Mouse (Mus musculus) limb, embryonic 14.5 days (tissue): ENCODE results near the gene Med28. TPM values are rescaled to one million over a fixed set of nuclear protein-coding genes. Genes with fewer than 3 reads are reported as not detected.

Experiments
- ATAC-seq: fragments of 200-750 bp; cut with Nextera tagmentation; 2 replicates; pipeline ENCODE4 v1.8.0; 2017; ENCODE audit warnings: low read depth, moderate number of reproducible peaks, moderate TSS enrichment; ENCODE audit not compliant: low FRiP score
- DNase-seq: peaks from one replicate; pipeline ENCODE4 v3.0.0-alpha.2; 2015; ENCODE audit warnings: low spot score
- H3K27ac ChIP-seq: fragments of 300-500 bp; sonication (generic); replicated peaks from 2 replicates; pipeline ENCODE4 v1.5.1; 2014; ENCODE audit warnings: low read depth, mild to moderate bottlenecking, low read length, moderate library complexity, mixed read lengths
- H3K27me3 ChIP-seq: fragments of 300-500 bp; sonication (generic); 2 replicates; pipeline ENCODE4 v1.6.1; 2014; ENCODE audit warnings: low read length, mixed read lengths; ENCODE audit not compliant: control insufficient read depth, insufficient read depth
- H3K36me3 ChIP-seq: fragments of 300-500 bp; sonication (generic); 2 replicates; pipeline ENCODE4 v1.6.1; 2014; ENCODE audit warnings: mild to moderate bottlenecking, low read length, moderate library complexity, mixed read lengths; ENCODE audit not compliant: control insufficient read depth, insufficient read depth
- H3K4me1 ChIP-seq: fragments of 300-500 bp; sonication (generic); 2 replicates; pipeline ENCODE4 v1.6.1; 2014; ENCODE audit warnings: antibody characterized with exemption, low read length, mixed read lengths; ENCODE audit not compliant: control insufficient read depth, insufficient read depth
- H3K4me2 ChIP-seq: fragments of 300-500 bp; sonication (generic); replicated peaks from 2 replicates; pipeline ENCODE4 v1.6.1; 2014; ENCODE audit warnings: low read depth, mild to moderate bottlenecking, low read length, moderate library complexity; ENCODE audit not compliant: severe bottlenecking
- H3K4me3 ChIP-seq: fragments of 300-500 bp; sonication (generic); replicated peaks from 2 replicates; pipeline ENCODE4 v1.5.1; 2014; ENCODE audit warnings: low read length
- H3K9ac ChIP-seq: fragments of 300-500 bp; sonication (generic); 2 replicates; pipeline ENCODE4 v1.6.1; 2014; ENCODE audit warnings: mild to moderate bottlenecking, low read depth, low read length, moderate library complexity; ENCODE audit not compliant: severe bottlenecking
- H3K9me3 ChIP-seq: fragments of 300-500 bp; sonication (generic); 2 replicates; pipeline ENCODE4 v1.6.1; 2016; ENCODE audit warnings: low read length; ENCODE audit not compliant: control insufficient read depth
- POLR2A ChIP-seq: fragments of 200-500 bp; IDR thresholded peaks from 2 replicates; pipeline ENCODE4 v1.8.0; 2012; ENCODE audit warnings: inconsistent platforms, mild to moderate bottlenecking, moderate library complexity, borderline replicate concordance; ENCODE audit not compliant: insufficient read depth, insufficient read length; ENCODE audit errors: extremely low read depth
- WGBS: fragments of 180-500 bp; shearing (Covaris S2); extraction: QIAGEN DNeasy Blood & Tissue Kit; methylation state at CpG from one replicate; pipeline ENCODE4 v1.1.7; 2014; 5-methylcytosine and 5-hydroxymethylcytosine counted together
- polyA plus RNA-seq, 2 experiments: library from polyadenylated mRNA; depleted of rRNA in 1 of 2; stranded (reverse) in 1 of 2; unstranded in 1 of 2; fragments of >200 nt; fragmentation: Nextera tagmentation in 1 of 2; extraction: Ambion mirVana in 1 of 2; gene quantifications; 2 replicates each; pipeline versions ENCODE4 v1.2.1 to v1.2.3; 2012 to 2014

Gene Med28
- polyA plus RNA-seq, 2 experiments: 125 to 234 TPM

- Histone ChIP-seq H3K4me1 (no peaks in the 10 kb centered on the region), H3K27me3 (no peaks in the 10 kb centered on the region), H3K4me2 (no peak overlapping the region), H3K27ac (no peak overlapping the region), H3K9ac (no peak overlapping the region), H3K4me3 (no peak overlapping the region), H3K36me3 (no peaks in the 10 kb centered on the region), H3K9me3 (no peaks in the 10 kb centered on the region)
- ATAC-seq (no peak), DNase-seq (peak; percentile 33)
- no peak for TF ChIP-seq POLR2A
- WGBS: 82% methylated on average over 1 of the region's 1 CpGs
Measured at GRCm38 (mm10) chr5:45483654-45484053, 36.4 kb upstream of the Med28 start.

GRCm38 (mm10) chr5:45491776-45492175 lies 28.3 kb upstream of the Med28 start:
- no peak for TF ChIP-seq POLR2A
- WGBS: 47% methylated on average over 4 of the region's 4 CpGs
- DNase-seq (no peak), ATAC-seq (no peak)
- Histone ChIP-seq H3K4me2 (no peak overlapping the region), H3K36me3 (peaks cover 9% of the 10 kb centered on the region; the same call in 1 of the 2 replicates), H3K4me3 (no peak overlapping the region), H3K4me1 (peaks cover 11% of the 10 kb centered on the region), H3K9me3 (no peaks in the 10 kb centered on the region), H3K27me3 (no peaks in the 10 kb centered on the region), H3K27ac (no peak overlapping the region), H3K9ac (no peak overlapping the region)

GRCm38 (mm10) chr5:45493191-45494092 lies 26.6 kb upstream of the Med28 start, which contains the start of gene Lap3:
Lap3 (plus strand) TSS chr5:45493374.
- no peaks in the 10 kb centered on the region for H3K27me3 ChIP-seq

GRCm38 (mm10) chr5:45494093-45494755 lies 25.8 kb upstream of the Med28 start:
- DNase-seq (no peak), ATAC-seq (no peak)
- peak overlapping the region; percentile 84 for H3K9ac ChIP-seq
- H3K4me1 ChIP-seq: peaks cover 11% of the 10 kb centered on the region
- H3K9me3 ChIP-seq: no peaks in the 10 kb centered on the region
- peak overlapping the region; percentile 77 for H3K4me3 ChIP-seq
- no peaks in the 10 kb centered on the region for H3K27me3 ChIP-seq
- H3K27ac ChIP-seq: no peak overlapping the region
- WGBS: 50% methylated on average over 9 of the region's 9 CpGs
- H3K36me3 ChIP-seq: peaks cover 30% of the 10 kb centered on the region
- peak overlapping the region; percentile 63 for H3K4me2 ChIP-seq
- TF ChIP-seq POLR2A: no peak

More at GRCm38 (mm10) chr5:45493191-45494092, 26.6 kb upstream of the Med28 start, which contains the start of gene Lap3:
- peak; percentile 80; the same call in 1 of the 2 replicates for TF ChIP-seq POLR2A
- Histone ChIP-seq H3K9ac (peak within 1 kb of the TSS; percentile 84), H3K4me2 (peak within 1 kb of the TSS; percentile 63), H3K36me3 (peaks cover 22% of the 10 kb centered on the region), H3K4me1 (peaks cover 11% of the 10 kb centered on the region), H3K4me3 (peak within 1 kb of the TSS; percentile 77), H3K27ac (peak within 1 kb of the TSS; percentile 3; the same call in 1 of the 2 replicates), H3K9me3 (no peaks in the 10 kb centered on the region)
- ATAC-seq: peak; percentile 92
- DNase-seq: peak; percentile 94
- under 1% methylated on average over 77 of the region's 78 CpGs for WGBS

GRCm38 (mm10) chr5:45495429-45495975 lies 24.5 kb upstream of the Med28 start:
- WGBS: 87% methylated on average over 3 of the region's 3 CpGs
- H3K9ac ChIP-seq: no peak overlapping the region
- no peaks in the 10 kb centered on the region for H3K27me3 ChIP-seq
- no peaks in the 10 kb centered on the region for H3K9me3 ChIP-seq
- no peak overlapping the region for H3K27ac ChIP-seq
- ATAC-seq: no peak
- no peak for TF ChIP-seq POLR2A
- H3K36me3 ChIP-seq: peaks cover 41% of the 10 kb centered on the region
- peaks cover 11% of the 10 kb centered on the region for H3K4me1 ChIP-seq
- no peak overlapping the region for H3K4me2 ChIP-seq
- no peak for DNase-seq
- H3K4me3 ChIP-seq: no peak overlapping the region
